Mouse (Mus musculus) monocyte, adult 2 months (primary cell): ENCODE measurements around the gene Opa3.

Source experiments
- DNase-seq, 2 experiments: peaks; one replicate each; pipeline ENCODE4 v3.0.0; 2022; ENCODE audit warnings: low spot score in 2 of 2, low read depth in 1 of 2

Opa3 gene

DNA sequence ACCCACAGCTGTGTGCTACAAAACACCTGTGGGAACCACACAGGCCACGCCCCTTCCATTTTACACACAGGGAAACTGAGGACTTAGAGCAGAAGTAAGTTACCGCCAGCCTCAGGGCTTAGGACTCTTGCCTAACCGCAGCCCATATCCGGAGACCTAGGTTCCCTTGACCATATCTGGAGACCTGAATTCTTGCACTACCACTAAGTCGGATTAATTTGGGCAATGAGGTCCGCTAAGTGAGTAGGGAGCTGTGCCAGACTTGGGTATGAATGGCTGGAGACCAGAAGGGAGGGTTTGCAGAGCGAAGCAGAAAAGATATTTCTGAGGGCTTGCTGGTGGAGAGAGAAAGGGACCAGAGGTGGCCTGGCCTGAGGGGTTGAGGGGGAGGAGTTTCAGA lies 13.8 kb upstream of the Opa3 start:
- no peak for DNase-seq

DNA sequence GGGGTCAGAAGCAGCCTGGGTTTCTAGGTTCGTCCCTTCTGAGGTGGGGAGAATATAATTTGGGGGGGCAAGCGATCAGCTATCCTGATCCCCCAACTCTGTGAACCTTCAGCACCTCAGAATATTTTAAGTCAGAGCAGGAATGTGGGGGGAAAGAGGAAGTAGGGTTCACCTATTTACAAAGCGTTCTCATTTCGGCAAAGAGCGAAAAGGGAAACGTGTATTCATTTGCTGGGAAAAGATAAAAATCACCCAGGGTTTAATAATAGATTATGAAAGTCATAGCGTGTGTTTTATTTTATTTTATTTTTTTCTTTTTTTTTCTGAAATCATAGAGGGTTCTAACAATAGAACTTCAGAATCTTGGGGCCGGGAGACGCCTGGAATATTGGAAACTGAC lies 13.2 kb upstream of the Opa3 start:
- DNase-seq = no peak

DNA sequence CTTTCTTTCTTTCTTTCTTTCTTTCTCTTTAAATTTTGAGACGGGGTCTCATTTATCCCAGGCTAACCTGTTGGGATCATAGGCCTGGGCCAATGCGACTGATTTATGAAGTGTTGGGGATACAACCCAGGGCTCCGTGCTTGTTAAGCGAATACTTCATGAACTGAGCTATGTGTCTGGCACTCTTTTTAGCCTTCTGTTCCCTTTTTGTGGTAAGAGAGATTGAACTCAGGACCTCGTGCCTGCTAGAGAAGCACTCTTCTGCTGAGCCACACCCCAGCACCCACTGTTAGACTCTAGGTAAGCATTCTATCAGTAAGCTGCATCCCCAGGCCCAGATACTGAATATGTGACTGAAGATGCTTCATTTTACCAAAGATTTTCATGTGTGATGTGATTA lies 10.6 kb upstream of the Opa3 start:
- DNase-seq = no peak

DNA sequence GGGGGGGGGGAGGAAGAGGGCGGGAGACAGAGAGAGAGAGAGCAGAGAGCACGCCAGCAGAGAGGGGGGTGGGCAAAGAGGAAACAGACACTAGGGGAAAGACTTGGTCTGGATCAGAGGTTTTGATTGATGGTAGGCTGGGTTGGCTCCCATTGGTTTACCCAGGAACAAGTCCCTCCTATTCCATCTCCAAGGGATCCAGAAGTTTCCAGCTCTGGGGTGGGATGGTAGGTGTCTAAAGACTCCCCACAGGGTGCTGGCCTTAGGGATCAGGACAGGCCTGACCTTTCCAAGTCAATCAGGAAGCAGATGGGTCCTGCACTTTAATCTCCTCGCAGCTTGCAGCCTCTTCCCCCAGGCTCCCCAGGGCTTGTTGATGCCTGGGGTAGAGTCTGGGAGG lies 10.2 kb upstream of the Opa3 start:
- DNase-seq = no peak

DNA sequence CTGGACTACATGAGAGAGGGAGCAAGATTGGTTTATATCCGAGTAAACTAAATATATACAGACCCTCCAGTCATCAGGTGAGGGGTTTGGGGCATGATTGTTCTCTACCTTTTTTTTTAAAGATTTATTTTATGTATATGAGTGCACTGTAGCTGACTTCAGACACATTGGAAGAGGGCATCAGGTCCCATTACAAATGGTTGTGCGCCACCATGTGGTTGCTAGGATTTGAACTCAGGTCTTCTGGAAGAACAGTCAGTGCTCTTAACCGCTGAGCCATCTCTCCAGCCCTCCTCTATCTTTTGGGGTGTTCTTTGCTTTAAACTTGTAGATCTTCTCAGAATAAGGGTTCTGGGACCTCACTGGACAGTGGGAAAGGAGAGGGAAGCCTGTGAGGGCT lies 8.1 kb upstream of the Opa3 start:
- DNase-seq = no peak

DNA sequence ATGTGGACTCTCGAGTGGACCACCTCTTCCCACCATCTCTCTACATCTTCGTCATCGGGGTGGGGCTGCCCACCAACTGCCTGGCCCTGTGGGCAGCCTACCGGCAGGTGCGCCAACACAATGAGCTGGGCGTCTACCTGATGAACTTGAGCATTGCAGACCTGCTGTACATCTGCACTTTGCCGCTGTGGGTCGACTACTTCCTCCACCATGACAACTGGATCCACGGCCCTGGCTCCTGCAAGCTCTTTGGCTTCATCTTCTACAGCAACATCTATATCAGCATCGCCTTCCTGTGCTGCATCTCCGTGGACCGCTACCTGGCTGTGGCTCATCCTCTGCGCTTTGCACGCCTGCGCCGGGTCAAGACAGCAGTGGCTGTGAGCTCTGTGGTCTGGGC lies 5.9 kb upstream of the Opa3 start:
- no peak for DNase-seq

DNA sequence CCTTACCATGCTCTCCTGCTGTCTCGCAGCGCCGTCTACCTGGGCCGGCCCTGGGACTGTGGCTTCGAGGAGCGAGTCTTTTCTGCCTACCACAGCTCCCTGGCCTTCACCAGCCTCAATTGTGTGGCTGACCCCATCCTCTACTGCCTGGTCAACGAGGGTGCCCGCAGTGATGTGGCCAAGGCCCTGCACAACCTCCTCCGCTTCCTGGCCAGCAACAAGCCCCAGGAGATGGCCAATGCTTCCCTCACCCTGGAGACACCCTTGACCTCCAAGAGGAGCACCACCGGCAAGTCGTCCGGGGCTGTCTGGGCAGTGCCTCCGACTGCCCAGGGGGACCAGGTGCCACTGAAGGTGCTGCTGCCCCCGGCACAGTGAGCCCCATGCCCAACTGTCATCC lies 5.3 kb upstream of the Opa3 start:
- no peak for DNase-seq

DNA sequence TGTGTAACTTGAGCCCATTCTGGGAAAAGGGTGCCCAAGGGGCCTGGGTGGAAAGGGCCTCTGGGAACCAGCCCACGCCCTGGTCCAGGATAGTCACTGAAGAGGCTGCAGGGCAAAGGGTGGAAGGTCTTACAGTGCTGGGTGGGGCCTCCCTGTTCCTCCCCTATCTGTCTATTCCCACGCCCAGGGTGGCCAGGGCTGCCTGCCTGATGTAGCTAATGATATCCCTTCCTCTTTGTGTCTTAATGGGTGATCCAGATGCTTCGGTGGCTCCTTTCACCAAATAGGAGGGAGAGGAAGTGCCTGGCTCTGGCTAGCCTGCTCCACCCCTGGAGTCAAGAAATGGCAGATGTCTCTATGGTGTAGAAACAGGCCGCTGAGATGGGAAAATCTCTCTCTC lies 3.2 kb upstream of the Opa3 start:
- peak in 1 of 2 experiments; percentile 24 for DNase-seq

DNA sequence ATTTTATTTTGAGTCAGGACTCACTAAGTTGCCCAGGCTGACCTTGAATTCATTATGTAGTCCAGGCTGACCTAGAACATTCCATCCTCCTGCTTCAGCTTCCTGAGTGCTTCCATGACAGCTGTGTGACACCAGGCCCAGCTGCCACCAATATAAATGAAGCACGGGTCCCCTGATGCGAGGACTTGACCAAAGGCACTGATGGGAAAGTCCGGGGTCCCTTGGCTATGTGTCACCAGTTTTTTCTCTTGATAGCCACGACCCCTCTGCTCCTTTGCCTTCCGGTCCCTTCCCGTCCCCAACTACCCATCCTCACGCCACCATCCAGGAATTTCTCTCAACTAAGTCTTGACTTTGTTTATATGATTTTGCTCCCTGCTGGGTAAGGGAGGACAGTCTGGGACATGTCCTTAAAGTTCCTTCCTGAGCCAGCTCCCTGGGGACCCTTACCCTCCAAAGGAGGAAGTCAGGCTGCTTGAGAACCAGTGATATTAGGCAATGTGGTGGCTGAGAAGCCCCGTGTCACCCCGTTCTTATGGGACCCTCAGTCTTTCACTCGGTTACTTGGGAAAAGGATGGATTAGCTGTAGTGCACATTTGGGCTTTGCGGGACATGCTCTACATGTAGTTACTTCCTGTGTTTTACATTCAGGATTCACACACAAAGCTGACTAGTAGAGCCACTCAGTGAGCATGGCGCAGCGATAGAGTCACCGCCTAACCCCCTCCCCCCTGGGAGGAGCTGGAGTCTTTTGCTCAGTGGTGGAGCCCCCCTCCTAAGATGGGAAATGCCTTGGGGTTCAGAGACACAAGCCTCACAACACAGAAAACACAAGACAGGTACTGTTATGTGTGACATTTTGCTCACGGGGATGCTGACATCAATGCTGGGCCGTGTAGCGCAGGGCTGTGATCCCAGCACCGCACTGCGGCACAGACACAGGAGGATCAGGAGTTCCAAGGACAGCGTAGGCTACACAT lies 1.0 kb upstream of the Opa3 start:
- DNase-seq = peak in 1 of 2 experiments; percentile 17

DNA sequence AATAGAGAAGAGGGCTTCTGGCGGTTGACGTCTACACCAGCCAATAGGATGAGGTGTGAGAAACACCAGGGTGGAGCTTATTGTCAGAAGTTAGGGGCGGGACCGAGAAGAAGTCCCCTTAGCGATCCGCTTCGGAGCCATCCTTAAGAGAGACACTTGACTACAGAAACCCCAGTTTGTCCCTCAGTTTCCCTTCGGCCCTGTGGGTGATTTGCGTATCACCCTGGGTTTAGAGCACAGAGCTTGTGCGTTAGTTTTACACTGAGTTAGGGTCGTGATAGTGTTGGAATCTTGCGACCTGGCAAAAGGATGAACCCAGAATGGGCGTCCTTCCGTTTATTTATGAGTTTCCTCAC lies 637 bp downstream of the Opa3 start:
- no peak for DNase-seq

DNA sequence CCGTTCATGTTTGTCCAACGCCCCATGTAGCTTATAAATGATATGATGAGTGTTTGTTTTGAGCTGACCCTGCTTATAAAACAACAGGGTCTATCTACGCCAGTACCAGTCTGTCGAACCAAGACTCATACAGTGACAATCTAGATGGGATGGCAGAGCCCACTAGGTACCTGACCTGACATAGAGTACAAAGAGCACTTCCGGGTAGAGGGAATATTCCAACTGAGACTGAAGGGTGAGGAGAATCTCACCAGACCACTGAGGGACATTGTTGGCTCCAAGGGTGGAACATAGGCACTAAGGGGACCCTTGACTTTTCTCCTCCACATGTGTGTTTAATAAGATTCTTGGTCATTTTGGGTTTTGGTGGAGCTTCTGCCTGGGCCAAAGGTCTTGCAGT lies 1.3 kb downstream of the Opa3 start:
- no peak for DNase-seq

DNA sequence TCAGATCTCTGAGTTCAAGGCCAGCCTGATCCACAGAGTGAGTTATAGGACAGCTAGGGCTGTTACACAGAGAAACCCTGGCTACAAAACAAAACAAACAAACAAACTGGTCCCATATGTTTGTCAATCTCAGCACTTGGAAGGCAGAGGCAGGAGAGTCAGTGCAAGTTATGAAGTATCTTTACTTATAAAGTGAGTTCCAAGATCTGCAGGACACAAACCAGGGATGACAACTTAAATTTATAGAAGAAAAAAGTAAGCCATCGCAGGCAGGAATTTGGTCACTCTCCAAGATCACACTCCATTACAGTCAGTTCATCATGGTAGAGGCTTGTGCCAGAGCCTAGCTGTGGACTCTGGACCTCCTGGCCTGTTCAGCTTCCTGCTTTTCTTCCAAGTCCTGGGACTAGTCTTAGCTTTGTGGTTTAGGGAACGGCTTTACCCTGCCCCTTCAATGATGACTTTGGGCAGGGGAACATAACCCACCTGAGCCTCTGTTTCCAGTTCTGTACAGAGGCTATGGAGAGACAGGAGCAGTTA lies 2.0 kb downstream of the Opa3 start:
- DNase-seq = no peak

DNA sequence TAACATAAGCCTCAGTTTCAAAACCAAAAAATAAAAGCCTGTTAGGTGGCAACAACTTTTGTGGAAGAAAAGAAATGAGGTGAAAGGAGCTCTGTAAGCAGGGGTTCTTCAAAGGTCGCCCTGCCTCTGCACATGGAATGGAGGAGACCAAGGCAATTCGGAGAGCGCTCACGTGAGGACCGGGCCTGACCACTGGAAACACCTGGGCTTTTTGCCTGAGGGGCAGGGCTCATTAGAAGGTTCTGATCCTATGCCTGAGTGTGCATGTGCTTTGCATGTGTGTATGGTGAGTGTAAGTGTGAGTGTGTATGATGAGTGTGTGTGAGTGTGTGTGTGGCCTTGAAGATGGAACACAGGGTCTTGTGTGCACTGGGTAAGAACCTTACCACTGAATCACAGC lies 2.8 kb downstream of the Opa3 start:
- DNase-seq = no peak

DNA sequence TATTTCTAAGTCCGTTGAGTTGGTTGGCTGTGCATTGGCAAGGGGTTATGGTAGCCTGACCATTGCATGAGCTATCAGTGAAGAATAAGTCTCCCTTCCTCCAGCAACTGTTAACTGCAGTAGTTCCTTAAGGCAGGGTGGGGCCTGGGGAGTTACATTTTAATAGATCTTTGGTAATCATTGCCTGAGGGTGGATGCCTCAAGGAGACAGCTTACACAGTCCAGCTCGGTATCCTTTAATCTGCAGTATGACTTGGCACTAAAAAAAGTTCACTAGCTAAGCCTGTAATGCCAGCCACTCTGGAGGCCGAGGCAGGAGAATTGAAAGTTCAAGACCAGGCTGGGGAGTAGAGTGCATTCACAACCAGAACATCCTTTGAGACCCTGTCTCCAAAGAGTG lies 3.7 kb downstream of the Opa3 start:
- DNase-seq = no peak

DNA sequence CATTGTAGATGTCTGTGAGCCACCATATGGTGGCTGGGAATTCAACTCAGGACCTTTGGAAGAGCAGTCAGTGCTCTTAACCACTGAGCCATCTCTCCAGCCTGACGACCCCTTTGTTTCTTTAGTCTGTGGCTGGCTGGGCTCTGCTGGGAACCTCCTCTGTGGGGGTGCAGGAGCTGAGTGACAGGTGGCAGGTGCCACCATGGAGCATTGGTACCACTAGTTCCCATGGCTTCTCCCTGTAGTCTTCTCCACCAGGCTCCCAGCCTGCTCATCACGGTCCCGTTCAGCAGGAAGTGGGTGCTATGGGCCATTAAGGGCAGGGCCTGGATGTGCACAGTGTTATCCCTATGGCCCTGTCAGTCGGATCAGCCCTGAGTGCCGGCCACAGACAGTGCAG lies 6.5 kb downstream of the Opa3 start:
- DNase-seq = no peak

DNA sequence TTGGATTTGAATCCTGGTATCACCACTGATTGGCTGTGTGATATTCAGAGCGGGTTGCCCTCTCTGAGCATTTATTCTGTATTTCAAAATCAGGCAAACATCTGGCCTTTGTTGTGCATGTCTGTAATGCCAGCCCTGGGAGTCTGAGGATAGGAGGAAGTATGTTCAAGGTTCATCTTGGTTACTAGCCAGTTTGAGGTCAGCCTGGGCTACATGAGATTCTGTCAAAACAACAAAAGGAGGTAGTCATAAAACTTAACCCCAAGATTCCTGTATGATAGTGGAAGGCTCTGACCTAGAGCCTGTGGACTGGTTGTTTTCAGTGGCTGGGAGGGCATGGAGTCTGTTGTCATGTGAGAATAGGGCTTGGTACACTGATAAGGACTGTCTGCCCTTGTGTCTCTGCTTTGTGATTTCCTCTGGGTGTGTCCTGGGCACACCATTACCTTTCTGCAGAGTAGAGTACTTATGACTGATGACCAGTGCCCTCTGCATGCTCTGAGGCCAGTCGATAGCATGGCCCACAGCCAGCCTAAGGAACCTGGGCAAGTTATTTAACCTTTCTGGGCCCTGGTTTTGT lies 7.0 kb downstream of the Opa3 start:
- no peak for DNase-seq

DNA sequence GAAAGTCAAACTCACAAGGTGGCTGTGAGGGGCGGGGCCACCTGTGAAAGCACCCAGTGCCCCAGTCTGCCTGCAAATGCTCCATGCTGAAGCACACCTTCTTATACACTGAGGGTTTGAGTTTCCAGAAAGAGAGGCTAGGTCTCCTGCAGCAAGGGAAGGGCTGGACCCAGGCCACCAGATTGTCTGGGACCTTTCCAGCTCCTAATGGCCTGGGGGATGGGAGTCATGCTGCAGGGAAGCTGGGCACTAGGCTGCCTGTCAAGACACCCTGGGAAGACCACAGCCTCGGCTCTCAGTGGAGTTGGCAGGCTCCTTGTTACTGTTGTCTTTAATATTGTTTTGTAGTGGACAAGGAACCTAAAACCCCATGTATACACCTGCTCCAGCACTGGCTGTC lies 8.3 kb downstream of the Opa3 start:
- no peak for DNase-seq

DNA sequence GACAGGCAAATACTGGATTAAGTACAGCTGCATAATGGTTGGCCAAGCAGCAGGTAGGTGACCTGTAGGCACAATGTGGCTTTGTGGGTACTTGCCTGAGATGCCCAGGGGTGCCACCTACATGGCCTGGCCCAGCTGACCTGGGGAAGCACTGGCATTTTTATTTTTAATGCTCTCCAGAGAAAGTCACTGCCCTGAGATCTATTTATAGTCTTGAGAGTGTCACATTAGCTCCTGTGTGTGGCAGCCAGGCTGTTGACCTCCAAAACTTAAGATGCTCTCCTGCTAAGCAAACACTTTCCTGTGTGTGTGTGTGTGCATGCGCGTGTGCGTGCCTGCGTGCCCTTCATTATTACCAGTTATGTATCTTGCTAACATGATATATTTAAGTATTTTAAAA lies 10.2 kb downstream of the Opa3 start:
- no peak for DNase-seq

DNA sequence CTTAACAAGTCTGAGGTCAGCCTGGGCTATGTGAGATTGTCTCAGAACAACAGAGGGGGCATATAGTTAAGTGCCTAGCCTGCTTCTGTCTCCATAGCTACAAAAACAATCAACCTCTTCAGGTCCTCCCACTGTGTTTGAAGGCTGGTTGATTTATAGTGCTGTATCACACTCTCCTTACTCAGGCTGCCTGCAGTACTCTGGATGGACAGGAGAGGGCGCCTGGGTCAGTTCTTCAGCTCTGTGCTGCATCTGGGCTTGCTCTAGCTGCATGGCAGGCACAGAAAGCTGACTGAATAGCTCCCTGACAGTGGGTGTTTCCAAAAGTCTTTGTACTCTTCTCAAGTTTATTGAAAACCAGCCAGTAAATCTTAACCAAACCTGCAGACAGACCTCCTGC lies 11.3 kb downstream of the Opa3 start:
- DNase-seq = peak; percentile 52 to 83

DNA sequence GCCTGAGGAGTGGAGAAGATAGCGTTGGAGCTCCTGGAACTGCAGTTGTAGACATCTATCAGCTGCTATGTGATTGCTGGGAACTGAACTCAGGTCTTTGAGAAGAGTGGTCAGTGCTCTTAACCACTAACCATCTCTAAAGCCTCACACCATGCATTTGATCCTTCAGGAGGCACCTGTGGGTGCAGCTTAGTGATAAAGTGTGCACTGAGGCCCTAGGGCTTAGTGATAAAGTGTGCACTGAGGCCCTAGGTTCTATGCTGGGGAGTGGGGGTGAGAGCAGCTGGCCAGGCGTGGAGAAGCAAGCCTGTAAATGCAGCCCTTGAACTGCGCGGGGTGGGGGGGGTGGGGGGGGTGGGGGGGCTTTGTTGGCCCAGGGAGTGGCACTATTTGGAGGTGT lies 11.9 kb downstream of the Opa3 start:
- no peak for DNase-seq

DNA sequence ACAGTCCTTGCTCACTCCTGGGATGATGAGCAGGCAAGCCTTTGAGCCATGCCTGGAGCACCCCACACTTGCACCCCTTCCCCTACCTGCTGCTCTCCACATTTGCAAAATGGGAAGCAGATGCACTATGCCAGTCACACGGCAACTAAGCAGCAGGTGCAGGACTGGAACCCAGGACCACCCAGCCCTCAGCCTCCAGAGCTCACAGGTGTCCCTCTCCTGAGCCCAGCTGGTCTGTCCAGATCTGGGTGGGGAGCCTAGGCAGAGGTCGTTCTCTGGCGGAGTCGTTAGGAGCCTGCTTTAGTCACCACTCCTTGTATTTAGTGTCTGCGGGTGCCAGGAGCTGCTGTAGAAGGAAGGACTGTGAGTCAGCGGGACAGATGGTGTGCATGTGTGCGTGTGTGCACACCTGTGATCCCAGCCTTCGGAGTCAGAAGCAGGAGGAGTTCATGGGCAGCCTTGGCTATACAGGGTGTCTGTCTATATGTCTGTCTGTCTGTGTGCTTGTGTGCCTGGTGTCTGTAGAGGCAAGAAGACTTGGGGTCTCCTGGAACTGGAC lies 12.8 kb downstream of the Opa3 start:
- DNase-seq = no peak

DNA sequence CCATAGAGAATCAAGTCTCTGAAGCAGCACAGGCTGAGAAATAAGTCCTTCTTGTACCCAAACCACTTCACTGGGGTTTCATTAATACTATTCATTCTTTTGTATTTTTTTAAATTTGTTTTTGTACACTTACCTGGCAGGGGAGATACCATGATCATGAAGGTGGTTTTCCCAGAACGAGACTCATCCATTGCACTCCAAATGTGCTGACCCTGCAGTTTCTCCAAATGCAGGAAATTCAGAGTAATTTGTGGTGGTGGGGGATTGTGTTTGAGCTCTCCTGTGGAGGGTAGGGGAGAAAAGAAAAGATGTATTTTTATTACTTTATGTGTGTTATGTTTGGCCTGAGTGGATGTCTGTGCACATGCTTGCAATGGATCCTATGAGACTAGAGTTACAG lies 13.9 kb downstream of the Opa3 start:
- DNase-seq = no peak
